Mouse (Mus musculus): ENCODE results near the gene Gpkow. TPM values are rescaled to one million over a fixed set of nuclear protein-coding genes. Genes with fewer than 3 reads are reported as not detected.
A peak's percentile ranks its signal among the peaks of the same experiment; 100 is the strongest.
"Not testable (repeated sequence)": the region's sequence is repeated elsewhere in the genome, so short reads cannot be mapped to it uniquely, and the experiment has no call there.

Gene Gpkow
- polyA plus RNA-seq, 1 experiment from 2014 or later = 37.9 TPM

- no peaks in the 10 kb centered on the region for H3K9me3 ChIP-seq (replicated peaks)
- no peak overlapping the region for H3K27ac ChIP-seq (replicated peaks)
- H3K4me1 ChIP-seq = no peaks in the 10 kb centered on the region
- no peak; the same call in 1 of the 2 replicates for ATAC-seq (ENCODE audit: insufficient number of reproducible peaks, low FRiP score, low TSS enrichment, low read depth)
- no peaks in the 10 kb centered on the region for H3K36me3 ChIP-seq
- 54% methylated on average over 3 of the region's 3 CpGs for WGBS
- H3K27me3 ChIP-seq = no peaks in the 10 kb centered on the region
- H3K4me2 ChIP-seq (replicated peaks) = no peak overlapping the region
- no peak overlapping the region for H3K4me3 ChIP-seq (replicated peaks)
- H3K9ac ChIP-seq = no peak overlapping the region
These were observed 6.4 kb upstream of the Gpkow start for GRCm38 (mm10) chrX:7690486-7690885.

- Histone ChIP-seq H3K4me3 (replicated peaks) (no peak overlapping the region), H3K4me2 (replicated peaks) (no peak overlapping the region), H3K27ac (replicated peaks) (no peak overlapping the region), H3K4me1 (no peaks in the 10 kb centered on the region), H3K9me3 (replicated peaks) (no peaks in the 10 kb centered on the region), H3K27me3 (no peaks in the 10 kb centered on the region), H3K9ac (no peak overlapping the region), H3K36me3 (no peaks in the 10 kb centered on the region)
- ATAC-seq (ENCODE audit: insufficient number of reproducible peaks, low FRiP score, low TSS enrichment, low read depth) = no peak
- WGBS = 37% methylated on average over 4 of the region's 4 CpGs
These were observed 4.1 kb upstream of the Gpkow start for GRCm38 (mm10) chrX:7692862-7693261.

GRCm38 (mm10) chrX:7696520-7696919 lies 411 bp upstream of the Gpkow start:
- peak overlapping the region; percentile 55 for H3K4me3 ChIP-seq (replicated peaks)
- 43% methylated on average over 6 of the region's 6 CpGs for WGBS
- H3K27me3 ChIP-seq = no peaks in the 10 kb centered on the region
- H3K27ac ChIP-seq (replicated peaks) = no peak overlapping the region
- 0 out of 2 replicates have a peak, but pooled peaks have one; percentile 9 for ATAC-seq (ENCODE audit: insufficient number of reproducible peaks, low FRiP score, low TSS enrichment, low read depth)
- peak overlapping the region; percentile 29; the same call in 1 of the 2 replicates for H3K4me2 ChIP-seq (replicated peaks)
- 0 out of 2 replicates have a peak, but pooled peaks cover 7% of the 10 kb centered on the region for H3K36me3 ChIP-seq
- H3K9ac ChIP-seq = no peak overlapping the region
- peaks cover 4% of the 10 kb centered on the region; the same call in 1 of the 2 replicates for H3K4me1 ChIP-seq
- no peaks in the 10 kb centered on the region for H3K9me3 ChIP-seq (replicated peaks)

GRCm38 (mm10) chrX:7713764-7714134 lies 16.8 kb downstream of the Gpkow start:
- Histone ChIP-seq H3K4me3 (replicated peaks) (peak overlapping the region; percentile 35), H3K4me2 (replicated peaks) (peak overlapping the region; percentile 40)
- H3K27me3 ChIP-seq; H3K9ac ChIP-seq; H3K36me3 ChIP-seq; H3K9me3 ChIP-seq (replicated peaks); H3K4me1 ChIP-seq; H3K27ac ChIP-seq (replicated peaks): not testable (repeated sequence)
- 25% methylated on average over 6 of the region's 12 CpGs for WGBS
- peak; percentile 30; the same call in 1 of the 2 replicates for ATAC-seq (ENCODE audit: insufficient number of reproducible peaks, low FRiP score, low TSS enrichment, low read depth)

- not testable (repeated sequence) for H3K27ac ChIP-seq (replicated peaks); H3K9ac ChIP-seq; H3K36me3 ChIP-seq; H3K9me3 ChIP-seq (replicated peaks); H3K27me3 ChIP-seq; H3K4me1 ChIP-seq
- ATAC-seq (ENCODE audit: insufficient number of reproducible peaks, low FRiP score, low TSS enrichment, low read depth) = peak; percentile 96
- H3K4me3 ChIP-seq (replicated peaks) = peak within 1 kb of the TSS; percentile 35
- H3K4me2 ChIP-seq (replicated peaks) = peak within 1 kb of the TSS; percentile 40
- 14% methylated on average over 38 of the region's 60 CpGs for WGBS
These were observed 17.4 kb downstream of the Gpkow start, which contains the start of gene Wdr45 for GRCm38 (mm10) chrX:7714135-7714899. TSS of gene Wdr45 (plus strand) at chrX:7714333.

- 48% methylated on average over 1 of the region's 1 CpGs for WGBS
- H3K9me3 ChIP-seq (replicated peaks); ATAC-seq (ENCODE audit: insufficient number of reproducible peaks, low FRiP score, low TSS enrichment, low read depth); H3K4me1 ChIP-seq; H3K9ac ChIP-seq; H3K27me3 ChIP-seq; H3K4me3 ChIP-seq (replicated peaks); H3K36me3 ChIP-seq; H3K4me2 ChIP-seq (replicated peaks); H3K27ac ChIP-seq (replicated peaks): not testable (repeated sequence)
These were observed 19.1 kb downstream of the Gpkow start for GRCm38 (mm10) chrX:7716058-7716457.

GRCm38 (mm10) chrX:7721514-7722281 lies 24.8 kb downstream of the Gpkow start, which contains the start of gene Gm45208:
TSS of gene Gm45208 (plus strand) at chrX:7722245.
- Histone ChIP-seq H3K4me1 (no peaks in the 10 kb centered on the region), H3K9ac (peak within 1 kb of the TSS; percentile 39)
- peak; percentile 81 for ATAC-seq (ENCODE audit: insufficient number of reproducible peaks, low FRiP score, low TSS enrichment, low read depth)

GRCm38 (mm10) chrX:7722282-7722611 lies 25.3 kb downstream of the Gpkow start:
- H3K4me3 ChIP-seq (replicated peaks) = peak overlapping the region; percentile 59
- H3K27ac ChIP-seq (replicated peaks) = peak overlapping the region; percentile 95; the same call in 1 of the 2 replicates
- H3K4me1 ChIP-seq = no peaks in the 10 kb centered on the region
- H3K9me3 ChIP-seq (replicated peaks) = no peaks in the 10 kb centered on the region
- no peak for ATAC-seq (ENCODE audit: insufficient number of reproducible peaks, low FRiP score, low TSS enrichment, low read depth)
- H3K4me2 ChIP-seq (replicated peaks) = peak overlapping the region; percentile 56
- 0 out of 2 replicates have a peak, but pooled peaks cover 9% of the 10 kb centered on the region for H3K36me3 ChIP-seq
- H3K9ac ChIP-seq = peak overlapping the region; percentile 39
- H3K27me3 ChIP-seq = no peaks in the 10 kb centered on the region
- 12% methylated on average over 11 of the region's 11 CpGs for WGBS

More at GRCm38 (mm10) chrX:7721514-7722281, 24.8 kb downstream of the Gpkow start, which contains the start of gene Gm45208:
- H3K27me3 ChIP-seq = no peaks in the 10 kb centered on the region
- H3K4me3 ChIP-seq (replicated peaks) = peak within 1 kb of the TSS; percentile 59
- peak within 1 kb of the TSS; percentile 56 for H3K4me2 ChIP-seq (replicated peaks)
- H3K27ac ChIP-seq (replicated peaks) = peak within 1 kb of the TSS; percentile 95
- 21% methylated on average over 22 of the region's 22 CpGs for WGBS
- H3K9me3 ChIP-seq (replicated peaks) = no peaks in the 10 kb centered on the region
- 0 out of 2 replicates have a peak, but pooled peaks cover 7% of the 10 kb centered on the region for H3K36me3 ChIP-seq

GRCm38 (mm10) chrX:7722691-7723090 lies 25.8 kb downstream of the Gpkow start:
- ATAC-seq (ENCODE audit: insufficient number of reproducible peaks, low FRiP score, low TSS enrichment, low read depth) = no peak
- 19% methylated on average over 4 of the region's 4 CpGs for WGBS
- Histone ChIP-seq H3K36me3 (0 out of 2 replicates have a peak, but pooled peaks cover 9% of the 10 kb centered on the region), H3K4me3 (replicated peaks) (peak overlapping the region; percentile 59), H3K9ac (peak overlapping the region; percentile 39), H3K4me1 (no peaks in the 10 kb centered on the region), H3K27ac (replicated peaks) (no peak overlapping the region), H3K9me3 (replicated peaks) (no peaks in the 10 kb centered on the region), H3K4me2 (replicated peaks) (peak overlapping the region; percentile 56), H3K27me3 (no peaks in the 10 kb centered on the region)

GRCm38 (mm10) chrX:7724135-7724534 lies 27.2 kb downstream of the Gpkow start:
- no peak overlapping the region for H3K27ac ChIP-seq (replicated peaks)
- 0 out of 2 replicates have a peak, but pooled peaks cover 1% of the 10 kb centered on the region for H3K4me1 ChIP-seq
- H3K36me3 ChIP-seq = 0 out of 2 replicates have a peak, but pooled peaks cover 9% of the 10 kb centered on the region
- ATAC-seq (ENCODE audit: insufficient number of reproducible peaks, low FRiP score, low TSS enrichment, low read depth) = no peak
- no peak overlapping the region for H3K9ac ChIP-seq
- 65% methylated on average over 7 of the region's 7 CpGs for WGBS
- H3K4me3 ChIP-seq (replicated peaks) = no peak overlapping the region
- H3K27me3 ChIP-seq = no peaks in the 10 kb centered on the region
- H3K4me2 ChIP-seq (replicated peaks) = no peak overlapping the region
- no peaks in the 10 kb centered on the region for H3K9me3 ChIP-seq (replicated peaks)

- 0 out of 2 replicates have a peak, but pooled peaks cover 4% of the 10 kb centered on the region for H3K4me1 ChIP-seq
- ATAC-seq (ENCODE audit: insufficient number of reproducible peaks, low FRiP score, low TSS enrichment, low read depth) = no peak
- no peak overlapping the region for H3K4me2 ChIP-seq (replicated peaks)
- 0 out of 2 replicates have a peak, but pooled peaks cover 9% of the 10 kb centered on the region for H3K36me3 ChIP-seq
- H3K27ac ChIP-seq (replicated peaks) = no peak overlapping the region
- H3K4me3 ChIP-seq (replicated peaks) = no peak overlapping the region
- no peaks in the 10 kb centered on the region for H3K9me3 ChIP-seq (replicated peaks)
- no peaks in the 10 kb centered on the region for H3K27me3 ChIP-seq
- H3K9ac ChIP-seq = no peak overlapping the region
- WGBS = 90% methylated on average over 12 of the region's 12 CpGs
These were observed 28.9 kb downstream of the Gpkow start for GRCm38 (mm10) chrX:7725841-7726240.
